Mouse (Mus musculus): ENCODE data around the gene Olfr735.

The Olfr735 gene

DNA sequence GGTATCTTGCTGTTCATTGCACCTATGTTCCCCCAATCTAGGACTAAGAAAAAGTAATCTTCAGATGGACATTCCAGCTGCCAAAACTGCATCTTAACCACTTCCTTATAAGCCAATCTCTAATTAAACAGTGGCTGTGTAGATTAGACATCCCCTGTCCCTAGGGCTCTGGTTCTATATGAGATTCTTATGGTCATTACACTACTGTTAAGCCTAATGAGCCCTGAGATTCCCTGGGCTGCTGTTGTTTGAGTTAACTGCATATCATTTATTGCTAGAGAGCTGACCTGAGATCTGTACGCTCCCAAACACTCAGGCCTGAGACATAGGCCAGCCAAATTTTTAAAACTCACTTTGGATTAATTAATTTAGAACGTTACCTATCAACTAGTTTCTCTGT, at the start of gene Olfr735:
Gene Olfr735, minus strand, starts transcription at position 77 of the 400 bp plus-strand sequence.
- DNase-seq (ENCODE audit: low spot score in 2 of 2) = no peak

DNA sequence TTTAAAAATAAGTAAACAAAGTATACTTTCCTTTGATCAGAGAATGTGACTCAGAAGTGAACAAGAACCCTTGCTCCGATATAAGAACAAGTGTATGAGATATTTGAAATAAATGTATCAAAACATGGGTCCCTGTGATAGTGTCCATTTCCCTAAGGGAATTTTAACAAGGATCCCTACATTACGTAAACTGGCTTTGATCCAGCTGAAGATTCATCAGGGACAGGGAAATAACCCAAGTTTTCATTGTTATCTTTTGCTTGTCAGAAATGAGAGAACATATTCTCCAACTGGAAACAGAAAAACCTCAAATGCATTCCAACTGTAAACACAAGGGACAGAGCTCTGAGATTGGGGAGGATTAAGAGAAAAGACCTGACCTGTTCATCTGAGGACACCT, 32.2 kb upstream of the Olfr735 start, which contains the start of gene Olfr736:
Gene Olfr736, plus strand, starts transcription at position 301 of the 400 bp plus-strand sequence.
- DNase-seq (ENCODE audit: low spot score in 2 of 2) = no peak

DNA sequence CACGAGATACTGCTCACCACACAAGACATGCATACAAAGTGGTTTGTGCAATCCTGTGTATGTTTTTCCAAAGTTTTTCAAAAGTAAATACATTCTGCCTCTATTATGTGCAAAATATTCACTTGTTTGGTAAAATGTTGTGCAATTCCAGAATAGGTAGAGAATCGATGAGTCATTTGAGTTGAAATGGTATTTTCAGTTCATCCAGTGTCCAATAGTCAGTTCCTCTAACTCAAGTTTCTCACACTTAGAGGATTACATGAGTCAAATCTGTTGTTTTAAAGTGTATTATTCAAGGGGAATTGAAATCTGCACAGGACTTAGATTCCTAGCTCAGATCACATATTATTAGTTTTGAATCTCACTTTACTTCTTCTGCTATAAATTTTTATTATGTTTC, 14.9 kb upstream of the Olfr735 start:
- DNase-seq (ENCODE audit: low spot score in 2 of 2) = no peak

DNA sequence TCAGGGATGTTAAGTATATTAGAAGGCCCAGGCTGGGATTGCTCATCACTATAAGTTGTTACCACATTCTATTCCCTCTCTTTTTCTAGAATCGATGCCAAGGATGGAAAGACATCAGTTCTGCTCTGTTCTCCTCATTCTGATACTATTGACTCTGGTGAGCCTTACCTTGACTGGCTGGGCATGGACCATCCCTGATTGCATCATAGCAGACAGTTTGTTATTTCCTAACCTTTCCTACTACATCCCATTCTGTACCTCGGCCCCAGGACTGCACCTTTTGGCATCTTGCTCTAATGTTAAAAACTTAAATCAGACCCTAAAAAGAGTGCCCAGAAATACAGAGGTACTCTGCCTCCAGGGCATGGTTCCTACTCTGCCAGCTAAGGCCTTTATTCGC, 11.8 kb upstream of the Olfr735 start:
- DNase-seq (ENCODE audit: low spot score in 2 of 2) = no peak

DNA sequence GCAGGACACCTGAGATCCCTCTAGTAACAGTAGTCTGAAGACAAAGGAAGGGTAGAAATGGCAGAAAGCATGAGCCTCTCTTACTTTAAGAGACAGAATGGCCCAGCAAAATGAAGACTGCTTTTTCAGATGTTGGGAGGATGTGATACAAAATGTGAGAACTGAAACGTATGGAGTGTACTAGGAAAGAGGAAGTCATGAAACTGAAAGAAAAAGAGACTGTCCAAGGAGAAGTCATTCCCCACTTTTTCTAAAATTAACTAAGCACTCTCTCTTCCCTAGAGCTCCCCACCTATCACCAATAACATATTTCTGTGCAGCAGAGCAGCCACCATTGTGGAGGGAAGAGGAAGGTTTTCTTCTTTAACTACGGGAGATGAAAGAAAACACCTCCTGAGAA, 8.9 kb upstream of the Olfr735 start, which contains the start of gene Tlr11:
Gene Tlr11, plus strand, starts transcription at position 322 of the 400 bp plus-strand sequence.
- no peak for DNase-seq (ENCODE audit: low spot score in 2 of 2)

DNA sequence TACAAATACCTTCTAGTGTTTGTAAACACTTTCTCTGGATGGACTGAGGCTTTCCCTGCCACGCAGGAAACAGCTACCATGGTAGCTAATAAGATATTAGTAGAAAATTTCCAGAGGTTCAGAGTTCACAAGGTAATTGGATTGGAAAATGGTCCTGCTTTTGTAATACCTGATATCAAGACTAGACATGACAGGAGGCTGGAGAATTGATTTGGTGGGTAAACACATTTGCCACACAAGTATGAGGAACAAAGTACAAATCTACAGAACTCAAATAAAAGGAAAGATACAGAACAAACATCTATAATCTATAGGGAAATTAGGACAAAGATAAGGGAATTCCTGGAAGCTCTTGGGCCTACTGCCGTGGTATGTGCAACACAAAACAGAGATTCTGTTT, 8.1 kb upstream of the Olfr735 start:
- no peak for DNase-seq (ENCODE audit: low spot score in 2 of 2)

DNA sequence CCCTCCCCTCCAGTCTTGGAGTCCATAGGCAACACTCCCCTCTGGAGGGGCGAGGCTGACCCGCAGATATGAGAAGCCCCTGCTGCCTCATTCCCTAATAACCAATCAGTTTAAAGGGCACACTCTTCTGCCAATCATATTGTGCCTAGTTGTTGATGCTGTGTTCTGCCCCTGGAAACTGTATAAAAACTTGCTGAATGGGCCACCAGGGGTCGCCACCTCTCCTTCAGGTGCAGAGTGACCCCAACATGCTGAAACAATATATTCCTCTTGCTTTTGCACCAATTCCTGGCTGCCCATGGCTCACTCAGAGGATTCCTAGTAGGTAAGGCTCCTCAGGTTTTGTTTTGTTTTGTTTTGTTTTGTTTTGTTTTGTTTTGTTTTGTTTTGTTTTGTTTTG, 3.8 kb upstream of the Olfr735 start:
- no peak for DNase-seq (ENCODE audit: low spot score in 2 of 2)

DNA sequence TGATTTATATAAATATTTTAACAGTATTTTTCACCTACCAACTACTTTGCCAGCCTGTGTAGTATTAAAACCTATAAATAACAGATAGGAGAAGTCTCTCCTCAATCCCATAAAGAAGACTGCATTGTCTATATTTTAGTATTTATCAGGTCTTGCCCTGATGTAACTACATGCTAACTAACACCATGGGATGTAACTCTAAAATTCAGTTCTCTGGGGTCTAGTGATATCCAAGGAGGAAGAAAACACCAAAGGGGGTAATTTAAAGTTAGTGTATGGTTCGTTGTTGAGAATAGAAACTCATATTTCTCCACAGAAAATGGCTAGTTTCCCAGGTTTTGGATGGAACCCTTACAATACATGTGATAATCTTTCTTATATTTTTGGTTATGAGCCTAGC, 22.0 kb downstream of the Olfr735 start, which contains the start of gene Olfr734:
Gene Olfr734, minus strand, starts transcription at position 101 of the 400 bp plus-strand sequence.
- no peak for DNase-seq (ENCODE audit: low spot score in 2 of 2)

DNA sequence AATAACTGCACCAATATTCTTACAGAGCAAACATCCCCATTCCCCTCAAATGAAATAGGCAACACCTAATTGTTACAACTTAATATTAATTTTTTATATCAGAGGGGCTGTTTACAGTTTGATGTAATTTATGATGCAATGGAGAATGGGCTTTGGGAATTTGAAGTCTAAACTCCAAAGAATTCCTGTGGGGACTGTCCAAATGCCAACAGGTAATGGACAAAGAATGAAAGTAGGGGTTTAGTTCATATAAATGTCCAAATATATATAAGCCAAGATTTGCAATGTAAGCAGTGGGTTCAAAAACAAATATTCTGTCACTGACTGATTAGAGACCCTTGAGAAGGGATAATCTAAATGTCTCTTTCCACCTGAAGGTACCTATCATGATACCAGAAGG, 47.2 kb downstream of the Olfr735 start, which contains the start of gene Olfr733:
Gene Olfr733, minus strand, starts transcription at position 101 of the 400 bp plus-strand sequence.
- no peak for DNase-seq (ENCODE audit: low spot score in 2 of 2)
